Mouse (Mus musculus): ENCODE results near the gene Nt5dc1. TPM values are rescaled to one million over a fixed set of nuclear protein-coding genes. Genes with fewer than 3 reads are reported as not detected.
"Not testable (repeated sequence)": the region's sequence is repeated elsewhere in the genome, so short reads cannot be mapped to it uniquely, and the experiment has no call there.

Gene Nt5dc1
- total RNA-seq, 2 experiments from 2014 or later = 7.5 to 10.9 TPM

DNA sequence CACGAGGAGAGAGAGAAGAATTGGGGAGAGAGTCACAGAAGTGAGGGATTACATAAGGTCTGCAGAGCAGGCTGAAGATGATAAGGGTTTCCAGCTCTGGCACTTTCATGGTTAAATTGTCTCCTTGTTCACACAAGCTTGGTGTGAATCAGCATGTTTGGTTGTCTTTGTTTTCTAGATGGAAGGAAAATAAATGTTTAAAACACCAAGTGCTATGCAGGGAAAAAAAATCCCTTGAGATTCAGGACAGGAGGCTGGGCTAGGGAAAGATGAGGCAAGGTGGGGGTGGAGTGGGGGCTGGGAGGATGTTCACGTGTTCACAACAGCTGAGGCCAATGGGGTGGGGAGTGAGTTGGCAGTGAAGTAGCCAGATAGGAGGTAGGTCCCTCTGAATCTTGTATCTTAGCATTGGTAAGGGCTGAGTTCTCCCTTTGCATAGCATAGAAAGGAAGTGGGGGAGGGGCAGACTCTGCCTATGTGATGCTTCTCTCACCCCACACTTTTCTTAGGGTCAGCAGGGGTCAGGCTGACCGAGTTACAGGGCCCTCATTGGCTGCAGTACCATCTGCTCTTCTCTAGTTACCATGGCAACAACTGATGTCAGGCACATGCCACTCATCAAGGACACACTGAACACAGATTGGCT, 101.7 kb downstream of the Nt5dc1 start:
- DNase-seq (ENCODE audit: low spot score in 2 of 2) = no peak

GRCm38 (mm10) chr10:34312536-34312935, 105.8 kb downstream of the Nt5dc1 start:
- DNase-seq (ENCODE audit: low spot score in 2 of 2) = no peak

DNA sequence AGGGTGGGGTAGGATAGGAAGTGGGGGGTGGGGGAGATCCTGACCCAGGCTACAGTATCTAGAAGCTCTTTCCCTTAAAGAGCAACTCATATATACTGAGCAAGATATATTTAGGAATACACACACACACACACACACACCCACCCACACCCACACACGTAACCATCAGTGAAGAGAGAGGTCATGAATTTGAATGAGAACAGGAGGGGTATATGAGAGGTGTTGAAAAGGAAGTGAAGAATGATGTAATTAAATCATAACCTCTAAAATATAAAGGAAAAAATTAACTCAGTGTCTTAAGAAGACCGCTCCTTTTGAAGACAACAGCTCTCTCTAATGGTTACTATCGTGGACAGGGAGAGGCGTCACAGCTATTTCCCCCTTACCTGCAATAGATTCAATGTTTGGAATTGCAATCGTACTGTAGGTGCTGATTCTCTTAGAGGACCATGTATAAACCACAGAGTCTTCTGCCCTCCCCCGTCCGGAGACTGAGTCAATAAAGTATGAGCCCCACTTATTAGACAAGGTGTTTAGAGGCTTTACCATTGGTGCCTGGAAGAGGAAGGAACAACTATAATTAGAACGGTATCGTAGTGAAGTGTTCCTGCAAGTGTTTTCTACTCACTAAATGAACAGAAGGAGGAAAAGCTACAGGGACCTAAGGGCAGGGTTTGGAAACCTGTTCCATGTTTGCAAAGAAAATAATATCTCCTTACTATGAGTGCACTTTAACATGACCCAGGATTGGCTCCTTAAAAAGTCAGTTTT, 108.3 kb downstream of the Nt5dc1 start:
- no peak for DNase-seq (ENCODE audit: low spot score in 2 of 2)

DNA sequence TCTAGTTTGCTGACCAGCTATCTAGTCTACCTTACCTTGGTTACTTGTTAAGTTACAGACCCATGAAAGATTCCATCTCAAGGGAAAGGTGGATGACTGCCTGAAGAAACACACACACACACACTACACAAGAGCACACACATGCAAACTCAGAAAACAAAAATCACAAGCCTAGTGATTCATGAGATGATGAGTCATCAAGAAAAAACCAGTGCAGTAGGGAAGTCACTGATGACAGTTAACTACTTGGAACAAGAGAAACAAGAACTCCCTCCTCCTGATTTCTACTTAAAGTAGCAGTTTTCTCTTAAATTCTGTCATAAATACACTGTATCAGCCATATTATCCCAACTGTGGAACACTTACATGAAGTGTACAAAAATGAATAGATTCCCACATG, 111.3 kb downstream of the Nt5dc1 start:
- DNase-seq (ENCODE audit: low spot score in 2 of 2) = no peak

DNA sequence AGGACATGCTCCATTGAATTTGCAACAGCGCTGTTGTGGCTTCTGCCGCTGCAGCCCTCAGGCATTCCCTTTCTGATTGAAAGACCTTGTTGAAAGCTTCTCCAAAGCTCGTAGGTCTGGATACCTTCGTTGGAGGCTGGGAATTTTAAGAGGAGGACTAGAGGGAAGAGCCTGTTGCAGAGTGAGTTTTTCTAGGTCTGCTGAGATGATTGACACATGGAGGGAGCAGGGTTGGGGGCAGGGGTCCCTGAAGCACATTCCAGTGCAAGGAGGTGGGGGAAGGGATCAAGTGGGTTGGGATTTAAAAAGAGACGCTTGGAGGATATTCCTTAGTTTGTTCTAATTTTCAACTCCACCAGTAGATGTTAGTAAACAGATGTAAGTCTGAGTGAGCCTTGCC, 118.0 kb downstream of the Nt5dc1 start:
- no peak for DNase-seq (ENCODE audit: low spot score in 2 of 2)

- no peak for DNase-seq (ENCODE audit: low spot score in 2 of 2)
Measured at GRCm38 (mm10) chr10:34297980-34298753, 120.2 kb downstream of the Nt5dc1 start.

- DNase-seq (ENCODE audit: low spot score in 2 of 2) = peak; percentile 54 to 86
Measured at GRCm38 (mm10) chr10:34297299-34297979, 120.9 kb downstream of the Nt5dc1 start, which contains the start of gene Tspyl4. Gene Tspyl4, plus strand, starts transcription at chr10:34297442.

DNA sequence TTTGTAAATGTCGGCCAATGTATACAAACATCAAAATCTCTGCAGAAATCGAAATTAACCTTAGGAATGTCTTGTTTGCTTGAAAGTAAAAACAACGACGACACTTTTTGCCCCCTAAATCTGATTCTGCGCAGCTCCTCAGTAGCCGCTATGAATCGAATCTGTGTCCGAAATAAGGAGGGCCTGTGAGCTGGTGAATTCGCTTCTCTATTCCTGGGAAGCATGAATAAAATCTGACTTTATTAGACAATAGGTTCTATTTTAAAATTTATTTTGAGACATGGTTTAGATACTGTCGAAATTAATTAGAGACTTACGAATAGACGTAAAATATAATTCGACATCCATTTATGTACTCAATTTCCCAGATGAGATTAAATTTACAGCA, 121.4 kb downstream of the Nt5dc1 start:
- DNase-seq (ENCODE audit: low spot score in 2 of 2) = no peak

DNA sequence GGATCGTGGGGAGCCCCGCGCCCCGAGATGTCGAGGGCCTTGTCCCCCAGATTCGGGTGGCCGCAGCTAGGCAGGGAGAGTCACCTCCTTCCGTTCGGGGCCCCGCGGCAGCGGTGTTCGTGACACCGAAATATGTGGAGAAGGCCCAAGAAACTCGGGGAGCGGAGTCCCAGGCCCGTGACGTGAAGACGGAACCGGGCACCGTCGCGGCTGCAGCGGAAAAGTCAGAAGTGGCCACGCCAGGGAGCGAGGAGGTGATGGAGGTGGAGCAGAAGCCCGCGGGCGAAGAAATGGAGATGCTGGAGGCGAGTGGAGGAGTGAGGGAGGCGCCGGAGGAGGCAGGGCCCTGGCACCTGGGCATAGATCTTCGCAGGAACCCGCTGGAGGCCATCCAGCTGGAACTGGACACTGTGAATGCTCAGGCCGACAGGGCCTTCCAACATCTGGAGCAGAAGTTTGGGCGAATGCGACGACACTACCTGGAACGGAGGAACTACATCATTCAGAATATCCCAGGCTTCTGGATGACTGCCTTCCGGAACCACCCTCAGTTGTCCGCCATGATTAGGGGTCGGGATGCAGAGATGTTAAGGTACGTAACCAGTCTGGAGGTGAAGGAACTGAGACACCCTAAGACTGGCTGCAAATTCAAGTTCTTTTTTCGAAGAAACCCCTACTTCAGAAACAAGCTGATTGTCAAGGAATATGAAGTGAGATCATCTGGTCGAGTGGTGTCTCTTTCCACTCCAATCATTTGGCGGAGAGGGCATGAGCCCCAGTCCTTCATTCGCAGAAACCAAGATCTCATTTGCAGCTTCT, 135.7 kb downstream of the Nt5dc1 start:
- peak; percentile 44 to 58 for DNase-seq (ENCODE audit: low spot score in 2 of 2)

DNA sequence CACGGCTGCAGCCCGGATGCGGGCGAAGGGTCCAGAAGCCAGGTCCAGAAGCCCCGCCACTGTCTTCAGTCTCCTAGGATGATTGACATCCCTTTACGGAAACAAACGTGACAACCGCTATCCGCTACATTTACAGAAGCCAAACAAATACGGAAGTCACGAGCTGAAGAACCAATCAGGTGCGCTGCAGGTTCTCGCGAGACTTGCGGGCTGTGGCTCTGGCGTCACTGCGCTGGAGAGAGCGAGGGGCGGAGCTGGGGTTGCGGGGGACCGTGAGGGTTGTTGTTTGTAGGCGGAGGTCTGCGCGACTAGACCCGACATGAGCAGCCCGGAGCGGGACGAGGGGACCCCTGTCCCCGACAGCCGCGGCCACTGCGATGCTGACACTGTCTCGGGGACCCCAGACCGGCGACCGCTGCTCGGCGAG, 136.4 kb downstream of the Nt5dc1 start, which contains the start of gene Tspyl1:
Gene Tspyl1 (plus strand): TSS at position 229 of the 427 bp plus-strand sequence.
- peak; percentile 95 to 98 for DNase-seq (ENCODE audit: low spot score in 2 of 2)

- DNase-seq (ENCODE audit: low spot score in 2 of 2) = no peak
Measured at GRCm38 (mm10) chr10:34281211-34281961, 137.0 kb downstream of the Nt5dc1 start.

- peak in 1 of 2 experiments; percentile 26 for DNase-seq (ENCODE audit: low spot score in 2 of 2)
Measured at GRCm38 (mm10) chr10:34280591-34281175, 137.7 kb downstream of the Nt5dc1 start.

DNA sequence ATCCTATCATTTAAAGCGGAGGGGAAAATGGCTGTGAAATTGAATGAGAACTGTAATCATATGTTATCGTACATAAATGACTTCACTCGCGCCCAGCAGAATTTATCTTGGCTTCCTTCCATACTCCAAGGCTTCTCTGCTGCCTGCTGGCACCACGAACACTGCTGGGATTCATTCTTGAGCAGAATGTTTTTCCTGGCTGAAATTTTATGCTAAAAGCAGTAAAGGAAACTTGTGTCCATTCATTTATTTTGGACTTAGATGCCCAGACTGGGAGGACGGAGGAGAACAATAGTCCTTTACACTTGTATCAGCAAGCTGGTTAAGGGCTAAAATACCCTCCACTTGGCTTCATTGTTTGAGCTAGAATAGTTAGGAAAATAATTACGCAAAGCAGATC, 146.7 kb downstream of the Nt5dc1 start:
- DNase-seq (ENCODE audit: low spot score in 2 of 2) = peak in 1 of 2 experiments; percentile 9

- no peak for DNase-seq (ENCODE audit: low spot score in 2 of 2)
Measured at GRCm38 (mm10) chr10:34267312-34268070, 150.9 kb downstream of the Nt5dc1 start.

DNA sequence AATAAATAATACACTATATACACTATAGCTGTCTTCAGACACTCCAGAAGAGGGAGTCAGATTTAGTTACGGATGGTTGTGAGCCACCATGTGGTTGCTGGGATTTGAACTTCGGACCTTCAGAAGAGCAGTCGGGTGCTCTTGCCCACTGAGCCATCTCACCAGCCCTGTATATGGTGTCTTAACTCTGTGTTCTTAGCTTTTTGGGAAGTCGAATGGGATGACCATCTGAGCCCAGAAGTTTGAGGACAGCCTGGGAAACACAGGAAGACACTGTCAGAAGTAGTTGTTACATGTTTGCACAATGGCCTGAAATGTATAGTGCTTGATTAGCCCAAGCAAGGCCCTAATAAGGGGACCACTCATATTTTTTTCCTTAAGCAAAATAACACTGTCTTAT, 153.2 kb downstream of the Nt5dc1 start:
- no peak for DNase-seq (ENCODE audit: low spot score in 2 of 2)

DNA sequence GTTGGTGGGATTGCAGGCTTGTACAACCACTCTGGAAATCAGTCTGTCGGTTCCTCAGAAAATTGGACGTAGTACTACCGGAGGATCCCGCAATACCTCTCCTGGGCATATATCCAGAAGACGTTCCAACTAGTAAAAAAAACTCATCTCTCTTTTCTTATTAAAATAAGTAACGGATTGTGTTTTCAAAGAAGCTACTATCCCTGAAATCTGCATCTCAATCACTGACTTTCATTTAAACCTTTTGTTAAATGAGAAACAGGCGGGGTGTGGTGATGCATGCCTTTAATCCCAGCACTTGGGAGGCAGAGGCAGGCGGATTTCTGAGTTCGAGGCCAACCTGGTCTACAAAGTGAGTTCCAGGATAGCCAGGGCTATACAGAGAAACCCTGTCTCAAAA, 165.5 kb downstream of the Nt5dc1 start:
- not testable (repeated sequence) for DNase-seq (ENCODE audit: low spot score in 2 of 2)

DNA sequence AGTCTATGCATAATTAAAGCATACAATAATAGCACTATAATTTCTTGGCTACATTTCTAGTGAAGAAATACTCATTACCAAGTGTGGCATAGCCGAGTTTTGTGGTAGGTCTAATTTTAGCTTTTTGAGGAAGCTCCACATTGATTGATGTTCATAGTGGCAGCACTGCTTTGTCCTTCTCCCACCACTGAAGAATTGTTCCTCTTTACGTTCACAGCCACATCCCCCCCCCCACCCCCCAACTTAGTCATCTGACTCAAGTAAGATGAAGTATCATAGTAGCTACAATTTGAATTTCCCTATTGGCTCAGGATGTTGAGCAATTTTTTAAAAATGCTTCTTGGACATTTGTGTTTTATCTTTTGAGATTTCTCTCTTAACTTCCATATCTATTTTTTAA, 168.8 kb downstream of the Nt5dc1 start:
- DNase-seq (ENCODE audit: low spot score in 2 of 2) = no peak

GRCm38 (mm10) chr10:34247757-34248156, 170.6 kb downstream of the Nt5dc1 start:
- no peak for DNase-seq (ENCODE audit: low spot score in 2 of 2)
